Mouse (Mus musculus) cerebellum, adult 11 months (tissue): ENCODE measurements at regions not wholly inside any gene's neighbourhood (a gene's known extent, or its start where the extent isn't known, plus 50 kb on each side); places are given as distances from the start of the nearest gene placed in this dataset.
"Not testable (repeated sequence)": the region's sequence is repeated elsewhere in the genome, so short reads cannot be mapped to it uniquely, and the experiment has no call there.

ENCODE experiments used
- DNase-seq: peaks from one replicate; pipeline ENCODE4 v3.0.0; 2022

DNA sequence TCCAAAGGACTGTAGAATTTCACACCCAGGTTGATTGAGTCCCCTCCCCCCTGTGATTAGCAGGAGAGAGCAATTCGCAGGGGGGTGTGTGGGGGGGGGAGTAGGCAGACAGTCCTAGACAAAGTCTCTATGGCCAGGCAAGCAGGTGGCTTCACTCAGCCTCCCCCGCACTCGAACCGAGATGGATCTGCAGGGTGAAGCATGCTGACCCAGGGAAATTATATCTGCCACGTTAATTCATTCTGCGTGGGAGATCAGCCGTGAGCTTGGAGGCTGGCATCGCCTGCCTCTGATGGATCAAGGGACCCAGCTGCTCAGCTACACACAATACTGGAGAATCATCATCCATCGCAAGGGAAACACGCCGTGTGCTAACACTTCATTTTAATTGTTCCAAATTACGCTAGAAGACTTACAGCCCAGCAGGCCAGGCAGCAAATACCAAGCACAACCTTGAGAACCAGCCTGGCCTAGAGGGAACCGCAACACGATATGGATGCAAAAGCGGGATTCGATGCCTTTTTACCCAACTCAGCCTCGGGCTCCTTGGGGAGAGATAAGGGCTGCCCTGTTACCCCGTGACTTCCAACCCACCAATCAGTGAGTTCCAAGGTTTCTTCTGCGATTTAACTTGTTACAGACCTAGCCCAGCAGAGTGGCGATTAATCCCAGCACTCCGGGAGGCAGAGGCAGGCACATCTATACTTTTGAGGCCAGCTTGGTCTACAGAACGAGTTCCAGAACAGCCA is 137.7 kb upstream of the Top1 start:
- no peak for DNase-seq

DNA sequence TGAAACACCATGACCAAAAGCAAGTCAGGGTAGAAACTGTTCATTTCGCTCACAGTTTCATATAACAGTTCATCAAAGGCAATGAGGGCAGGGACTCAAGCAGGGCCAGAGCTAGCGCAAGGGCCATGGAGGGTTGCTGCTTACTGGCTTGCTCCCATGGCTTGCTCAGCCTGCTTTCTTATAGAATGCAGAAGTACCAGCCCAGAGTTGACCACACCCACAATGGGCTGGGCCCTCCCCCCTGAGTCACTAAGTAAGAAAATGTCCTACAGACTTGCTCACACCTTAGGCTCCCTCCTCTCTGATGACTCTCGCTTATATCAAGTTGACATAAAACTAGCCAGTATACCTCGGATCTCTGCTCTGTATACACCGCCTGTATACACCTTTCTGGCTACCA is 135.5 kb upstream of the Top1 start:
- no peak for DNase-seq

DNA sequence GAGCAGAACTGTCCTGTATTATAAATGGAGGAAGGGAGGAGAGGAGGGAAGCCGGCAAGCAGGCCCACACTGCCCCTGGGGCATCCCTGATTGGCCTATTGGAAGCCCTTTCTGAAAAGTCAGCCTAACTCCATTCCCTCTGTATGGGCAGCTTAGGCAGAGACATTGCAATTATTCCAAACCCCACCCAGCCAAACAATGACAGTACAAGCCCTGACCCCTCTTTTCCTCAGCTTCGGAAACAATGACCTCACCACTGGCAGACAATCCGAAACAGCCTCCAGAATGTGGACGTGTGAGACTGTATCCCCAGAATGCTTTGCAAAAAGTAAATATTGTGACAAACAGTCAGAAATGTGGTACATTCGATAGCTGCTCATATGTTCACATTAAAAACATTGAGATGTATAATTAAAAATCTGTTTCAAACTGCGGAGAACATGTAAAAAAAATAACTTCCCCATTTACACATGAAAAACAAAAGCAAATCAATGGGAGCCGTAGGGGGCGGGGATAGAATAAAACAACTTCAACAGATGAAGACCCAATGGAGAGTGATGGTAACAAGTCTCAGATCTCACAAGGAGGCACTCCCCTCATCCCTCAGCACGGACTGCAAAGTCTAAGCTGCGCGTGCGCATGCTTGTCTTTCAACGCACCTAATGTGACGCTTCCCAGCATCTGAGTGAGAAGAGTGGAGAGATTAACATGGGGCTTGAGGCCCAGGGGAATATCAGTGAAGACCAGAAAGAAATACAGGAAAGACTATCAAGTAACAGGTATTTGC is 134.9 kb upstream of the Top1 start:
- no peak for DNase-seq

DNA sequence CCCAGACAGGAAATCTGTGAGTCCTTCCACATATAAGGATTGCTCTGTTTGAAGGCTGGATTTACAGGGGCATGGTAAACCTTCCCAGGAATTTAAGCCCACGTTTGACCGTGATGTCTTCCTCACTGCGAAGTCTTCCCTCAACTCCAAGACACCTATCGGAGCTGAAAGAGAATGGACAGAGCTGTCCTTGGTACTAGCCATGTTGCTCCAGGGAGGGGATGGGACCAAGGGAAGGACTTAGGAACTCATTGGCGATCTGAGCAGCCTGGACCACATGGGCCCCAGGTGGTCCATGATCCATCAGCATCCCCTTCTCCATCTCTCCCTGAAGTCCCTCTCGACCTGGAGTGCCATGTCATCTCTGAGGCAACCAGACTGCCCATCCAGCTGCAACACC is 130.1 kb upstream of the Top1 start:
- DNase-seq = no peak

DNA sequence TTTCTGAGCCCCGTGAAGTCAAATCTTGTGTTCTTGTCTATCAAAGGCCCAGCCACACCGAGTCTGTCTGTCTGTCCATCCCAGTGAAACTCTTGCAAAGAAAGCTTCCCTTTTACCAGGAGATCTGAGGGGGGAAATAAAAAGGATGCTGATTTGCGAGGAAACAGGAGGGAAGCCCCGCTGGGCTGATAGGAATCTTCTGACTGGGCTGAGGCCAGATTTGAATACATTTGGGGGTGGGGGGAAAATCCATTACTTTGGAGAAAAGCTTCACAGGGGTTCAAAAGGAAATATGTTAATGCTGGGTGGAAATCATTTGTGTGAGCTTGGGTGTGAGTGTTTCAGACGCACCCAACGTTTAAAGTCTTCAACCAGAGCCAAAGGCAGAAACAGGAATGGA is 129.2 kb upstream of the Top1 start:
- DNase-seq = no peak

DNA sequence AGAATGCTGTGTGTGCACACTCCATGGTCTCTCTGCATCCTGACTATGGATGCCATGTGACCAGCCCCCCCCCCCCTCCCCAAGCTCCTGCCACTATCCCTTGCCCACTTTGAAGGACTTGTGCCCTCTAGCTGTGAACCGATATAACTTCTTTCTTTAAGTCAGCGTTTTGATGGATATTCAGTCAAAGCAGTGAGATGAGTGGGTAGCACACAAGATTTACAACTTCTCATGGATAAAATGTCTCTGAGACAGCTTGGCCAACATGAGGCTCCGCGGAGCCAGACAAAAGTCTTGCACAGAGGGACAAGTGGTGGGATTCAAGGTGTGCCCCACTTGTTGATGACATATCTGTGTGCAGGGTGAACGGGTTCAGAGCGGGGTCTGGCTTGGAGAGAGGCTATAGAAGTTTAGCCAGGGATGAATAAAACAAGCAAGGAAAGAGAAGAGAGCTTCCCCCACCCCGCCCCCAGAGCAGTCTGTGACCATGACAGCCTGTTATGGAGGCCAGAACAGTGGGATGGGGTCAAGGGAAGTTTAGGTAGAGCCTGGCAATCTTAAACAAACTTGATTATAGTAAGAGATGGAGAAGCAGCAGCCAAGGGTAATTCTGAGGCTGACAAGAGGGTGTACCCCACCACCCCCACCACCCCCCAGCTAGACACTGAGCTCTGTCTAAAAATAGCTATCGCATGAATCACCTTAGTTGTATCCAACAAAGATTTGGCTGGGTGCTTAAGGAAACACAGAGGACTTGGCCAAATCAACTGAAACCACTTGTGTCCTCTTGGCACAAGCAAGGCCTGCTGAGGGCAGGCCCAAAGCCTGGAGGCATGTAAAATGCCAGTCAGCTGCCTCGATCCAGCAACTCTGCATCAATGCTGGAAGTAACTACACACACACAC is 120.1 kb upstream of the Top1 start:
- DNase-seq = no peak

DNA sequence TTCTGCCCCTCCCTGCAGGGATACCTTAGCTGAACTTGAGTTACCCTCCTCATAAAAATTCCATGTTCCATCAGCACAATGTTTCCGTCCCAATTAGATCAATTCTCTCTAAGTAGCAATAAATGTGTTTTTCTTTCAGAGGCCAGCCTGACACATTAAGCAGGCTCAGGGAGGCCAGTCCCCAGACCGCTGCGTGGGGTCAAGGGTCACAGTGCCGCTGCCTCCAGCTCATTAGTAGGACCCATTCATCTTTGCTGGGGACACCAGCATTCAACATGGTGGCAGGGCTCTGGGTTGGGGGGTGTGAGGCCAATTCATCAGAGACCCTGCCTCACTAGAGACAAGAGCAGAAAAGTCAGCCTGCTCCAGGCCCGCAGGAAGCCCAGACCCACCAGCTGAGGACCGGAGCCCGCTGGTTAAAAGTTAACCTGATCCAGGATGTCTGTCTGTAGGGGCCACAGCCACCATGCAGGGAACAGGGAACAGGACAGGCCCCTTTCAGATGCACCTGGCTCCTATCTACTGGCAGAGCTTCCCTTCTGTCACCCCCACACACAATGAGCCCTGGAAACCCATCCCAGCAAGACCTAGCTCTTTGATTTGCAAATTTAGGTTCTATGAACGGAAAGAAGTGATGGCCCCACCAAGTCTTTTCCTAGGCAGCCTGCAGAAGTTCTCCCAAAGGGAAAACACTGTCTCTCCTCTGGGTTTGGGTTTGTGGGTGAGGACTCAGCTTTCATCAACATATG is 119.1 kb upstream of the Top1 start:
- no peak for DNase-seq

DNA sequence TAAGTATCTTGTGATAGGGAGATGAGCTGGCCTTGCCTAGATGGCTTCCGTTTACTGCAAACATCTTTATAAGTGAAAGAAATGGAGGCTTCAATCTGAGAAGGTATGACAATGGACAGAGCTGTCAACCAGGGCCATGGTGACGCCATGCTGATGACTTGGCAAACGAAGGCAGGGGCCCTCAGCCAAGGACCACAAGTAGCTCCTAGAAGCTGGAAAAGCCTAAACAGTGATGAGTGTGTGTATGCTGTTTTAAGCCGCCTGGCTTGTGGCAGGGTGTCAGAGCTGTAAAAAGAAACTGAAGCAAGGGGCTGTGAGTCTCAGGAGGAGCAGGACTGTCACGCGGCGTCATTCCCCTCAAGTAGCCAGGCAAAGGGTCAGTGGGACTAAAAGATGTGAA is 116.4 kb upstream of the Top1 start:
- no peak for DNase-seq

DNA sequence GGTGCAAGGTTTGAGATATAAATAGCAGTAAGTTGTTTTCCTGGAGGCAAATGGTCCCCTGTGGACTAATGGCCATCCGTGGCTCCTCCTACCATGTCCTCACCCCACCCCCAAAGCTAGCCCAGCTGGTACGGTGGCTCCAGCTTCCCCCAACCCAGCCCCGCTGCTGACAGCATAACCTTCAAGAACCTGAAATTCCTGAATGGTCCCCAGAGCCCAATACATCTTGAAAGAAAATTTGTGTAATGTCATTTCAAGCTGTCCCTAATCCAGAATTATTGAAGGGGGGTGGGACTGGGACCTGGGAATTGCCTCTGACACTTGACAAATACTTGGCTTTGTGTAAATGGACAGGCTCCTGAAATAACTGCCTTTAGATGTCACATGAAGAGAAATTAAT is 115.3 kb upstream of the Top1 start:
- no peak for DNase-seq

DNA sequence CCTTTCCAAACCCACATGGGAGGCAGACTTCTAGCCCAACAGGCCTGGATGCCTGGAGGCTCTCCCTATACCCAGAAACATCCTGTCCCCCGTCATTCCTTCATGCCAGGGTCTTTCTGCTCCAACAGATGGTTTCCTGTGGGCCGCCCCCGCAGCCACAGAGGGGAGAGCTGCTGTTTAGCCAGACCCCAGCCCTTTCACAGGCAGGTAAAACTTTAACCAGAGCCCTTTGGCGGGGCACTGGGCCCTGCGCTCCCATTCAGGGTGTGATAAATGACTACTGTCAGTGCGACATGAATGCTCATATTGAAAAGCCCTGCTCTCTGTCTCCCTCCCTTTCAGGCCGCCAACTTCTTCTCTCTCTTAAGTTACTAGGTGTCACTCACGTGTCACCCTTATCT is 108.4 kb upstream of the Top1 start:
- DNase-seq = no peak

DNA sequence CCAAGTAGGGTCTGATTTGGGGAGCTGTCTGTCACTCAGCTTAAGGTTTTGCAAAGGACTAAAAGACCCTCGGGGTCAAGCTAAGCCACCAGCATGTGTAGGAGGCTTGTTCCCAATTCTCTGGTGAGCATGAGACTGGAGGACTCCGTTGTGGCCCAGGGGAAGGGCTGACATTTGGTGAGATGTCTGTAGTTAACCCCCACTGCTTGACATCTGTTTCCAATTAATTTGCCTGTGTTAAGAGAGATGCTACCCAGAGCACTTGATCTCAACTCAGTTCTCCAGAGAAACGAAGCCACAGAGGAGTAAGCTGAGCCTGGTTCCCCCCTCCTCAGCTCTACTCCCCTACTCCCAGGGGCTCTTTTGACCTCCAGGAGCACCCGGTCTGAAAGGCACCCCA is 100.2 kb upstream of the Top1 start:
- no peak for DNase-seq

DNA sequence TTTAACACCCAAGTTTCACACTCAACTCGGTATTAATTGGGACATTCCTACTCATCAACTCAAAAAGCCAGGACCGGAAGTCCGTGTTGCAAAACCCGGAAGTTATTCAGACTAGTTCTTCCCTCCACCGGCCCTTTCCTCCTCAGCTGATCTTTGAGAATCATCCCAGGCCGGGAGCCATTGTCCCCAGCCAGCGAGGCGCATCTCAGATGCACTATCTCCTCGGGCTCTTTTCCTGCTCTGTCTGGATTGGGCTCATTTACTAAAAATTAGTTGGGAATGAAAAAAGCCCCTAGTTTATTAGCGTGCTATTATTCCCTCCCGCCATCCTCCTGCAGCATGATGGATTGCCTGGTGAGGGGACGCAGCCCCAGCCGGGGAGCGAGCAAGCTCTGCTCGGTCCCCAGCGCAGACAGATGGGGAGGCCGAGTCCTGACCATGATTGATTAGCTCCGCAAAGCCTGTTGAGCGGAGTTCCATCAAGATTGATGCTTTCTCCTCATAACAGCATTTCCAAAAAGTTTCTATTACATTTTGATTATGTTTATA is 93.5 kb upstream of the Top1 start:
- no peak for DNase-seq

DNA sequence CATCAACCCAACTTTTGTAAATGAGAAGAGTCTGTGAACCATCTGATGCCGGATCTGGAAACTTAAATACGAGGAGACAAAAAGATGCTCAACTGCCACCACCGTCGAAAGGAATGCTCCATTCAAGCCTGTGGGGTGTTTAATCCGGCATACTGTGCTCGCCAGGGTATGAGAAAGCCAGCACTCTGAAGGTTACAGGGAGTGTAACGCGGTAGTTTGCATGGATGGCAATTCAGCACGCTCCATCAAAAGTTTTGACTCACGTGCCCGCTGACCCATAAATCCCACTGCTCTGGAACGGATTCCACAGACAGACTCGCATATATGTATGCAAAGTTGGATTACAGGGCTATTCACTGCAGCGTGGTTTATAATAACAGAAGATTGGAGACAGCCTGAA is 84.0 kb upstream of the Top1 start:
- no peak for DNase-seq

DNA sequence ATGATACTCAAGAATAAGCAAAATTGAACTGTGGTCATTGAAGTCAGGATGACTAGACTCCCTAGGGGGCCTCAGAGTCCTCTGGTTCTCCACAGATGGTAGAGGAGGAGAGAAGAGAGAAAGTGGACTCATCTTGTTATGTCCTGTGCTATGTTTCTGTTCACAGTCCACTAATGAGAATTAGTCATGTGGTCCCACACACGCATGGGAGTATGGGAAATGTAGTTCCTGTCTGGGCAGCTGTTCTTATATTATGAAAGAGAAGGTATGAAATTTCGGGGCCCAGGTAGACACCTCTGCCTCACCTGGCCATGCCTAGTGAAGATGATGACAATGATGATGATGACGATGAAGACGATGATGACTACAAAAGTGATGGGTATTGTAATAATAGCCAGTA is 77.9 kb upstream of the Top1 start:
- no peak for DNase-seq

DNA sequence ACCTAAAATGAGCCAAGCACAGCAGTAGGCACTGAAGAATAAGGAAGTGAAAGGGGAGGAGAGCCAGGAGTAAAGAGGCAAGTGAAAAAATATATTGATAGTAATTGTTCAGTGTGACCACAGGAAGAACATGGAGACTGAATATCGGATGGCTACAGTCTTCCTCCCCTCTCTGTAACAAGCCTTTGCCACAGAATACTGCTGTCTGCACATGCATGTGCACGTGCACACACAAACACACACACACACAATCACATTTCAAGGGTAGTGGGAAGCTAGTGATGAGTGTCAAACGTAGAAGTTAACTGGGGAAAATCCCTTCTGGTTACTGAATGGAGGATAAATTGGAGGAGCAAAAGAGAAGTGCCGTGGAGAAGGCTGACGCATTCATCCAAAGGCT is 76.2 kb upstream of the Top1 start:
- DNase-seq = no peak

DNA sequence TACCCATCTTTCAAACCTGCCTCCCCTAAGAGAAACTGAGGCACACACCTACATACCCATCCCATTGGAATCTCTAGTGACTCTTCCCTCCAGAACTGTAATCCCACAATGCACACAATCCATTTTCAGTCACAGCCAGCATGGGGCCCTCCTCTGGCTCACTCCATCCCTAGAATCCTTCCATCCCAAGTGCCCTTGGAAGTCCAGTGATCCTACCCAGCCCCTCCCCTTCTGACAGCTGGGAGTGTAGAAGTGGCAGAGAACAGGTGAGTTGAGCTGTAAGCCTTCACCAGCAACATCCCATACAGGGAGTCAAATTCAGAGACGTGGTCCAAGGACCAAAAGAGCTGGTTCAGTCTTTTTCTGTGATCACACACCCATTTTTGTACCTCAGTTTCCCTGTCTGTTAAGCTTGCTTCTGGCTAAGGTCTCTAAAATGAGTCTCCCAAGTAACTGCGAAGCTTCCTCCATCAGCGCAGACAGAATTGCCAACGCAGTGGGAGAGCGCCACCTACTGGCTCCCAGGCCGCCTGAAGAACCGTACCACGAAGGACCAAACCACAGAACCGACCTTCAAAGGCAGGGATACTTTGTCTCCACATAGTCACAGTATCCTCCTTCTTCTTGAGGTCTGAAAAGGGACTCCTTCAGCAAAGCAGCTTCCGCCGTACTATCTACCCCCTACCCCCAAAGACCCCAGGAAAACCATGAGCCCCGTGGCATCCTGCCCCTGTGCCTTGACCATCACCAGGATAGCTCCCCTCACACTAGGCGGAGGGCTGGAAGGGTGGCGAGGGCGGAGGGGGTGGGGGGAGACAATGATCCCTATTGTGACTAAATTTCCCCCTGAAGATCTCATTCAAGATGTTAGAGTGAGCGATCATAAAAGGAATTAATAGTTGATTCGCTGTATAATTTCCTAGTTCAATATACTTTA is 67.0 kb upstream of the Top1 start:
- peak; percentile 57 for DNase-seq

DNA sequence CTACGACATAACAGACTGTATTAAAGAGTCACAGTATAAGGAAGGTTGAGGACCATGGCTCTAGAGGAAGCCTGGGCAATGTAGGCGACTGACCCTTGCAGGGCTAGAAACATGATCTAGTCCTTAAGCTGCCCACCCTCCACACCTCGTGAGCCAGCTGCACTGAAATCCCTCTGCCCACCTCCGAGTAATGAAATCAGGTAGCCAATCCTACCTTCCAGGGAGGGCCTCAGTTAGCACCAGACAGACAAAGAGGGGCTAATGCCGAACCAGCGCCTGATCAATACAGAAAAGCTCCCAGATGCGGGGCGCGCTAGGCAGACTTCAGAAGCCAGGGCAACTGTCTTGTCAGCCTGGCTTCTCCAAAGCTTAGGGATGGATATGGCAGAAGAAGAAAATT is 65.4 kb upstream of the Top1 start:
- no peak for DNase-seq

DNA sequence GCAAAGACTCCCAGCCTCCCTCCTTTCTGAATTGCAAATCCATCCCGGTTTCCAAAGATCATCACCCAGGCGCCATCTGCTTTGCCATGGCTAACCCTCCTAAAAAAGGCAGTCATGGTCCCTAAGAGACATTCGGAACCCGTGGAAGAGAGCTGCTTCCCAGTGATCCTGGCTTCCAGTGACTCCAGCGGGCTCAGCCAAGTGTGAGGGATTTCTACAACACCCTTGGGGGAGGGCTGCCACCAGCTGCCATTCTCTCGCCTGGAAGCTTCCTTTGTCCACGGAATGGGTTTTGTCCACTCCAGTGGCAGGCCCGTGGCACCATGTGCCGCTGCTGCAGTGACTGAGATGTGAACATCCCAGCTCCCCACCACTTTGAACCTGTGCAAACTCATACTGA is 64.7 kb upstream of the Top1 start:
- no peak for DNase-seq

DNA sequence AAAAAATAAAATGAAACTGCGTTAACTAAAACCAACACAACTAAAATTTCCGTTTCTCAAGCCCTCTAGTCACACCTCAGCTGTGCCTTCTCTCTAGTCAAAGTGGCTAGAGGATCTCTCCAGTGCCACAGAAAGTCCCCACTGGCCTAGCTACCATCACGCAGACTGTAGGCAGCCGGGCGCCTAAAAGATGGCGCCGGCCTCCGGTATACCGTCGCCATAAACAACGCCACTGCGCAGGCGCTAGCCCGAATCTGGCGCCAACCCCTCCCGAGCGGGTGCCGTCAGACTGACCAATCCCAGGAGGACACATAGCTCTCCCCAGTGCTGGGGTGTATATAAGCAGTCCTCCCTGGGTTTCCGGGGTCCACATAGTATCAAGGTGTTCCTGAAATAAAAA is 62.7 kb upstream of the Top1 start:
- not testable (repeated sequence) for DNase-seq

DNA sequence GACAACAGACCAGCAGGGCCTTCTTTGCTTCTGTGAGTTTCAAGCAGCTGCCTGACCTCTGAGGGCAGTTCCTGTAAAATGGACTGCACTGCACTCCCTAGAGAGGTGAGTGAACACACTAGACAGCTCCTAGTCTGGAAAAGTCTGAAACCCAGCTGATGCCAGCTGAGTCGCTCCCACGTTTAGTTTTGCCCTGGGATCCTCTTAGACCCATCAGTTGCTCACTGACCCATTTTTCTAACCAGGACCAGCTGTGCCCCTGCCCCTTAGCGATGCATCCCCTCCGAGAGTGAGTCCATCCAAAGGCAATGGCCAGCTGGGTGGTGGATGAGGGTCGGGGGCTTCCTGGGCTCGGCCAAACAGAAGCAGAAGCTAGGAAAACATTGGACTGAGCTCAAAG is 62.2 kb upstream of the Top1 start:
- DNase-seq = no peak

DNA sequence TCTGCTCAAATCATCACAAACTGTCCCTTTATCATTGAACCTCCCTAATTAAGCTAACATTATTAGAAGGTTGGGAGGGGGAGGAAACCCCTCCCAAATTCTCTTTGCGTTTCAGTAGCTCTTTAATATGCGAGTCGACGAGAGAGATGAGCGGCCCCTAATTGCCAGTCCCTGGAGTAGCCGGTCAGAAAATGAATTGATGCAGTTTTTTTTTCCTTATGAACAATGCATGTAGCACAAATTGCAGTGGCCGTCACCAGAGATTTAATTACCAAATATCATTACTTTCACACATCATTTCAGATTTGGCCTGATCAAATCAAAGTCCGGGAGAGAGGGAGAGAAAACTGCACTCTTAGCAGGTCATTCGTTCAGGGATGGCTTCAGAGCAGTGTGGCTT is 61.1 kb upstream of the Top1 start:
- no peak for DNase-seq
